ENCODE assay signal across 8 mouse cellular contexts in the genomic region with DNA sequence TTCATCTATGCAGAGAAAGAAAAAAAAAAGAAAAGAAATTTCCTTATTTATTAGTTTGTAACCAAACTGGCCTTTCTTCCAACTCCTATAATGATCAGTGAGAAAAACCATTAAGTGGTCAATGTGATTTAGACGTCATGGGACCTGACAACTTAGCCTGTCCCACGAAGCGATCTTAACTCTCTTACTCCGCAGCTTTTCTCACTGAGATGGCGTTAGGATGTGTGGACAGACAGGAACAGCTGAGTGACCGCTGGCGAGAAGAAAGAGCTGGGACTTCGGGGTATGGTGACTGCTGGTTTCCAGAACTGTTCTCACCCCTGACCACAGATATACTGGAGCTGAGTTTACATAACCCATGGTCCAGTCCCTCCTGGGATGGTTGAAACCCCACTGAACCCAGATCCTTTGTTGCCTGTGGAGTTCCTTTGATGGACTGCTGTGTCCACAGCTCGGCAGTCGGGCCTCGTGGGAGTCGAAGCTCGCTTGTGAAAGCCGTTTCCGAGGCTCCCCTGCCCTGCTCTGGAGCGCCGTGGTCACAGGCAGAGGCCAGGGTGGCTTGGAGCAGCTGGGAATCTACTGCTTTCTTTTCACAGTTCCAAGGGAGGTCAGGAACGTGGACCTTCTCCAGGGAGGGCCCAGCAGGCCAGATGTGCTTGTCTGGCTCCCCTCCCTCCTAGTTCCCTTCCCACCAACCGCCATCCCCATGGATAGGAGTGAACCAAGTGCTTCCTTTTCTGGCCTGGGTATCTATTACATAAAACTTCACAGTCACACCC. TPM values are rescaled to one million over a fixed set of nuclear protein-coding genes. Genes with fewer than 3 reads are reported as not detected.
DNase-seq lines count a peak whose midpoint lies in the region; ATAC-seq lines count a peak whose summit lies in the region.

No protein-coding gene starts in this region.

- ATAC-seq in megakaryocyte progenitor cell, adult 5-6 weeks (replicated peaks; ENCODE audit: poor library complexity), result no peak

- peak; percentile 35 to 65 for DNase-seq in adrenal gland, adult (ENCODE audit: inconsistent age in 2 of 2, low spot score in 1 of 2)
- no peak for DNase-seq in adrenal gland, adult 18-20 months (ENCODE audit: low spot score in 2 of 2)
- DNase-seq in adrenal gland, postnatal 14 days, result peak; percentile 55
- DNase-seq in heart, postnatal 10 days, result peak; percentile 77 to 79
- peak; percentile 63 to 70 for DNase-seq in lung, adult 18-20 months
- peak; percentile 73 to 78 for DNase-seq in urinary bladder, postnatal 4 days (ENCODE audit: low spot score in 2 of 2)
- DNase-seq in frontal cortex, adult 2 months (ENCODE audit: extremely low spot score in 1 of 2, low spot score in 1 of 2), result no peak

- intact Hi-C loops in heart, postnatal 10 days (cut with DNase I), result loop anchor here (2.0 to 5.0 kb wide), 2 partner anchors 514 to 607 kb away; no protein-coding TSS in a partner anchor

RNA-seq across cellular contexts. Expression of a gene that starts 25.8 kb away (rescaled TPM):
- total RNA-seq in adrenal gland, adult 18-20 months (2021), result 1 to 10 TPM in 1 of 2 experiments, under 1 TPM in 1; 0.56 to 1.6 TPM
- total RNA-seq in adrenal gland, postnatal 14 days (2021), result 6.8 and 27.0 TPM in 2 replicates
- total RNA-seq in heart, postnatal 10 days (2021), result not detected
- polyA plus RNA-seq in frontal cortex, adult 2 months (2012; rRNA removed), result 0.11 and 0.16 TPM in 2 replicates
- 21.6 and 34.9 TPM in 2 replicates for total RNA-seq in megakaryocyte progenitor cell, adult 5-6 weeks (2015)
- 22.0 and 22.2 TPM in 2 replicates for total RNA-seq in megakaryocyte progenitor cell, adult 5-6 weeks (2017)

Comparison
In these comparisons a context has a peak if more than half of its experiments do, and no peak if none do; other contexts are left out.
1. DNase-seq: peak in adrenal gland, adult (2 of 2), adrenal gland, postnatal 14 days (single experiment), heart, postnatal 10 days (2 of 2), lung, adult 18-20 months (2 of 2) and urinary bladder, postnatal 4 days (2 of 2); none in adrenal gland, adult 18-20 months (0 of 2) and frontal cortex, adult 2 months (0 of 2).